Mouse (Mus musculus): Measurements from ENCODE around the gene Shd. TPM values are rescaled to one million over a fixed set of nuclear protein-coding genes. Genes with fewer than 3 reads are reported as not detected.

Shd gene
- polyA plus RNA-seq, 1 experiment from 2014 or later = 8.1 TPM

- Histone ChIP-seq H3K36me3 (ENCODE audit: control insufficient read depth, insufficient read depth, low read length) (peaks cover 11% of the 10 kb centered on the region), H3K27me3 (ENCODE audit: control insufficient read depth, insufficient read depth, low read length) (no peaks in the 10 kb centered on the region)
- WGBS = 83% methylated on average over 9 of the region's 9 CpGs
These were observed 5.3 kb upstream of the Shd start for GRCm38 (mm10) chr17:55964996-55965395.

GRCm38 (mm10) chr17:55967186-55967585 lies 3.1 kb upstream of the Shd start:
- Histone ChIP-seq H3K27ac (ENCODE audit: low read length) (no peak overlapping the region), H3K36me3 (ENCODE audit: control insufficient read depth, insufficient read depth, low read length) (peaks cover 8% of the 10 kb centered on the region), H3K9me3 (replicated peaks; ENCODE audit: control insufficient read depth, low read length) (no peaks in the 10 kb centered on the region), H3K9ac (ENCODE audit: low read length) (no peak overlapping the region), H3K4me1 (ENCODE audit: control insufficient read depth, insufficient read depth, low read length) (peaks cover 12% of the 10 kb centered on the region), H3K27me3 (ENCODE audit: control insufficient read depth, insufficient read depth, low read length) (peaks cover 4% of the 10 kb centered on the region; the same call in 1 of the 2 replicates), H3K4me3 (replicated peaks; ENCODE audit: low read length) (no peak overlapping the region), H3K4me2 (ENCODE audit: low read depth, low read length) (no peak overlapping the region)
- 89% methylated on average over 4 of the region's 4 CpGs for WGBS
- no peak for ATAC-seq (ENCODE audit: insufficient read depth, low FRiP score)

More at GRCm38 (mm10) chr17:55964996-55965395, 5.3 kb upstream of the Shd start:
- Histone ChIP-seq H3K27ac (ENCODE audit: low read length) (no peak overlapping the region), H3K4me2 (ENCODE audit: low read depth, low read length) (no peak overlapping the region), H3K9me3 (replicated peaks; ENCODE audit: control insufficient read depth, low read length) (no peaks in the 10 kb centered on the region), H3K9ac (ENCODE audit: low read length) (no peak overlapping the region), H3K4me1 (ENCODE audit: control insufficient read depth, insufficient read depth, low read length) (peaks cover 8% of the 10 kb centered on the region), H3K4me3 (replicated peaks; ENCODE audit: low read length) (no peak overlapping the region)
- ATAC-seq (ENCODE audit: insufficient read depth, low FRiP score) = no peak

- H3K9ac ChIP-seq (ENCODE audit: low read length) = no peak overlapping the region
- 60% methylated on average over 7 of the region's 7 CpGs for WGBS
- peaks cover 4% of the 10 kb centered on the region; the same call in 1 of the 2 replicates for H3K27me3 ChIP-seq (ENCODE audit: control insufficient read depth, insufficient read depth, low read length)
- H3K36me3 ChIP-seq (ENCODE audit: control insufficient read depth, insufficient read depth, low read length) = peaks cover 5% of the 10 kb centered on the region; the same call in 1 of the 2 replicates
- H3K4me1 ChIP-seq (ENCODE audit: control insufficient read depth, insufficient read depth, low read length) = peaks cover 9% of the 10 kb centered on the region
- no peak overlapping the region for H3K4me2 ChIP-seq (ENCODE audit: low read depth, low read length)
- H3K4me3 ChIP-seq (replicated peaks; ENCODE audit: low read length) = no peak overlapping the region
- H3K27ac ChIP-seq (ENCODE audit: low read length) = no peak overlapping the region
- H3K9me3 ChIP-seq (replicated peaks; ENCODE audit: control insufficient read depth, low read length) = no peaks in the 10 kb centered on the region
- no peak for ATAC-seq (ENCODE audit: insufficient read depth, low FRiP score)
These were observed 2.1 kb upstream of the Shd start for GRCm38 (mm10) chr17:55968210-55968609.

GRCm38 (mm10) chr17:55969560-55969959 lies 707 bp upstream of the Shd start:
- H3K27ac ChIP-seq (ENCODE audit: low read length) = no peak overlapping the region

GRCm38 (mm10) chr17:55971453-55971852 lies 1.2 kb downstream of the Shd start:
- WGBS = 39% methylated on average over 22 of the region's 22 CpGs
- 0 out of 2 replicates have a peak, but pooled peaks cover 3% of the 10 kb centered on the region for H3K36me3 ChIP-seq (ENCODE audit: control insufficient read depth, insufficient read depth, low read length)
- ATAC-seq (ENCODE audit: insufficient read depth, low FRiP score) = no peak

More at GRCm38 (mm10) chr17:55969560-55969959, 707 bp upstream of the Shd start:
- H3K36me3 ChIP-seq (ENCODE audit: control insufficient read depth, insufficient read depth, low read length) = peaks cover 3% of the 10 kb centered on the region; the same call in 1 of the 2 replicates
- H3K9ac ChIP-seq (ENCODE audit: low read length) = no peak overlapping the region
- peaks cover 6% of the 10 kb centered on the region; the same call in 1 of the 2 replicates for H3K4me1 ChIP-seq (ENCODE audit: control insufficient read depth, insufficient read depth, low read length)
- no peak overlapping the region for H3K4me2 ChIP-seq (ENCODE audit: low read depth, low read length)
- H3K9me3 ChIP-seq (replicated peaks; ENCODE audit: control insufficient read depth, low read length) = no peaks in the 10 kb centered on the region
- no peak overlapping the region for H3K4me3 ChIP-seq (replicated peaks; ENCODE audit: low read length)
- 47% methylated on average over 14 of the region's 14 CpGs for WGBS
- no peak for ATAC-seq (ENCODE audit: insufficient read depth, low FRiP score)
- H3K27me3 ChIP-seq (ENCODE audit: control insufficient read depth, insufficient read depth, low read length) = peaks cover 4% of the 10 kb centered on the region; the same call in 1 of the 2 replicates

GRCm38 (mm10) chr17:55976255-55976862 lies 6.1 kb downstream of the Shd start:
- no peak overlapping the region; the same call in 1 of the 2 replicates for H3K9ac ChIP-seq (ENCODE audit: low read length)
- WGBS = 14% methylated on average over 13 of the region's 13 CpGs
- no peaks in the 10 kb centered on the region for H3K9me3 ChIP-seq (replicated peaks; ENCODE audit: control insufficient read depth, low read length)
- no peak overlapping the region for H3K27ac ChIP-seq (ENCODE audit: low read length)
- no peak overlapping the region for H3K4me3 ChIP-seq (replicated peaks; ENCODE audit: low read length)
- no peaks in the 10 kb centered on the region for H3K36me3 ChIP-seq (ENCODE audit: control insufficient read depth, insufficient read depth, low read length)
- ATAC-seq (ENCODE audit: insufficient read depth, low FRiP score) = peak; percentile 68
- peaks cover under 1% of the 10 kb centered on the region; the same call in 1 of the 2 replicates for H3K27me3 ChIP-seq (ENCODE audit: control insufficient read depth, insufficient read depth, low read length)
- H3K4me2 ChIP-seq (ENCODE audit: low read depth, low read length) = peak overlapping the region; percentile 30; the same call in 1 of the 2 replicates
- 0 out of 2 replicates have a peak, but pooled peaks cover 3% of the 10 kb centered on the region for H3K4me1 ChIP-seq (ENCODE audit: control insufficient read depth, insufficient read depth, low read length)

More at GRCm38 (mm10) chr17:55971453-55971852, 1.2 kb downstream of the Shd start:
- no peak overlapping the region; the same call in 1 of the 2 replicates for H3K4me2 ChIP-seq (ENCODE audit: low read depth, low read length)
- peaks cover 4% of the 10 kb centered on the region; the same call in 1 of the 2 replicates for H3K27me3 ChIP-seq (ENCODE audit: control insufficient read depth, insufficient read depth, low read length)
- no peak overlapping the region for H3K27ac ChIP-seq (ENCODE audit: low read length)
- H3K9ac ChIP-seq (ENCODE audit: low read length) = peak overlapping the region; percentile 31; the same call in 1 of the 2 replicates
- no peak overlapping the region for H3K4me3 ChIP-seq (replicated peaks; ENCODE audit: low read length)
- H3K9me3 ChIP-seq (replicated peaks; ENCODE audit: control insufficient read depth, low read length) = no peaks in the 10 kb centered on the region
- peaks cover 6% of the 10 kb centered on the region; the same call in 1 of the 2 replicates for H3K4me1 ChIP-seq (ENCODE audit: control insufficient read depth, insufficient read depth, low read length)

- no peak overlapping the region for H3K27ac ChIP-seq (ENCODE audit: low read length)
- 27% methylated on average over 3 of the region's 3 CpGs for WGBS
- no peak for ATAC-seq (ENCODE audit: insufficient read depth, low FRiP score)
These were observed 7.0 kb downstream of the Shd start for GRCm38 (mm10) chr17:55977301-55977700.

GRCm38 (mm10) chr17:55986030-55986961 lies 16.0 kb downstream of the Shd start, which contains the start of gene Fsd1:
Gene Fsd1 (plus strand): TSS chr17:55986509.
- peak within 1 kb of the TSS; percentile 64 for H3K4me2 ChIP-seq (ENCODE audit: low read depth, low read length)
- peak within 1 kb of the TSS; percentile 46 for H3K9ac ChIP-seq (ENCODE audit: low read length)
- no peaks in the 10 kb centered on the region for H3K27me3 ChIP-seq (ENCODE audit: control insufficient read depth, insufficient read depth, low read length)
- H3K9me3 ChIP-seq (replicated peaks; ENCODE audit: control insufficient read depth, low read length) = no peaks in the 10 kb centered on the region
- ATAC-seq (ENCODE audit: insufficient read depth, low FRiP score) = peak; percentile 22
- 7% methylated on average over 35 of the region's 35 CpGs for WGBS
- peak within 1 kb of the TSS; percentile 51 for H3K4me3 ChIP-seq (replicated peaks; ENCODE audit: low read length)
- H3K4me1 ChIP-seq (ENCODE audit: control insufficient read depth, insufficient read depth, low read length) = 0 out of 2 replicates have a peak, but pooled peaks cover 7% of the 10 kb centered on the region
- no peak within 1 kb of the TSS for H3K27ac ChIP-seq (ENCODE audit: low read length)
- no peaks in the 10 kb centered on the region for H3K36me3 ChIP-seq (ENCODE audit: control insufficient read depth, insufficient read depth, low read length)

More at GRCm38 (mm10) chr17:55977301-55977700, 7.0 kb downstream of the Shd start:
- Histone ChIP-seq H3K27me3 (ENCODE audit: control insufficient read depth, insufficient read depth, low read length) (no peaks in the 10 kb centered on the region), H3K36me3 (ENCODE audit: control insufficient read depth, insufficient read depth, low read length) (no peaks in the 10 kb centered on the region), H3K9me3 (replicated peaks; ENCODE audit: control insufficient read depth, low read length) (no peaks in the 10 kb centered on the region), H3K4me1 (ENCODE audit: control insufficient read depth, insufficient read depth, low read length) (0 out of 2 replicates have a peak, but pooled peaks cover 3% of the 10 kb centered on the region), H3K9ac (ENCODE audit: low read length) (no peak overlapping the region), H3K4me3 (replicated peaks; ENCODE audit: low read length) (no peak overlapping the region), H3K4me2 (ENCODE audit: low read depth, low read length) (no peak overlapping the region)

All from stomach, embryonic 16.5 days (tissue).